Mouse (Mus musculus) liver, embryonic 14.5 days (tissue): ENCODE results near the gene Tnni3.

Experiments used
- CTCF ChIP-seq: IDR thresholded peaks from 2 replicates; pipeline ENCODE4 v1.5.1; 2016; ENCODE audit warnings: antibody characterized with exemption, low read depth, control low read depth
- EP300 ChIP-seq: IDR thresholded peaks from 2 replicates; pipeline ENCODE4 v1.6.1; 2016; ENCODE audit warnings: antibody characterized with exemption, low read depth

GRCm38 (mm10) chr7:4532005-4532729, 8.1 kb upstream of the Tnni3 start, which contains the start of gene Dnaaf3:
- TF ChIP-seq CTCF (no peak), EP300 (no peak)
